Mouse (Mus musculus): ENCODE data around the gene Olfr819. TPM values are rescaled to one million over a fixed set of nuclear protein-coding genes. Genes with fewer than 3 reads are reported as not detected.
"Not testable (repeated sequence)": the region's sequence is repeated elsewhere in the genome, so short reads cannot be mapped to it uniquely, and the experiment has no call there.

The Olfr819 gene
- polyA plus RNA-seq (2012; ENCODE audit: insufficient read depth, low replicate concordance): not detected in 2 replicates

DNA sequence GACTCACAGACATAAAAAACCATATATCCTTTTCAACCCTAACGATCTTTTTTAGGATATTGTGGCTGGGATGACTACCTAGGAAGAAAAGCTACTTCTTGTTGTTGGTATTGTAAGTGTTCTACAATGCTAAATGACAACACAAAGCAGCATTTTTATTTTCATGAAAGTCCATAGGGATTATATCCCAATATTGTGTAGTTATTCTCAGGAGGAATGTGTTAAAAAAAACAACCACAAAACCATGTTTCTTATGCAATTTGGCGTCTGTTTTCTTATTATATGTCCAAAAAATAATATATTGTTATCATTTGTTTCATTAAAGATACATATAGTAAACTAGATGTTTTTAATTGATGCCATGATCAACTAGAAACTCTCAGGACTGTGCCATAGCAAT, at the start of gene Olfr819:
Gene Olfr819, minus strand, starts transcription at position 101 of the 400 bp plus-strand sequence.
- H3K27me3 ChIP-seq (replicated peaks); H3K4me3 ChIP-seq (replicated peaks); H3K9me3 ChIP-seq; H3K36me3 ChIP-seq (replicated peaks; ENCODE audit: low read length); H3K4me1 ChIP-seq: not testable (repeated sequence)

- no peak for TF ChIP-seq GATA1 (IDR thresholded peaks at IDR 0.05; ENCODE audit: borderline replicate concordance, low read length)
- Histone ChIP-seq H3K36me3 (replicated peaks; ENCODE audit: low read length) (no peaks in the 10 kb centered on the region), H3K27me3 (replicated peaks) (no peaks in the 10 kb centered on the region), H3K4me1 (no peaks in the 10 kb centered on the region), H3K4me3 (replicated peaks) (no peak within 1 kb of the TSS), H3K9me3 (no peaks in the 10 kb centered on the region)
Observed at GRCm38 (mm10) chr10:130012321-130012720, 45.3 kb upstream of the Olfr819 start, which contains the start of gene Olfr820. TSS of gene Olfr820 (plus strand) at chr10:130012621.

GRCm38 (mm10) chr10:130005366-130005765, 38.3 kb upstream of the Olfr819 start:
- H3K4me3 ChIP-seq (replicated peaks): not testable (repeated sequence)

DNA sequence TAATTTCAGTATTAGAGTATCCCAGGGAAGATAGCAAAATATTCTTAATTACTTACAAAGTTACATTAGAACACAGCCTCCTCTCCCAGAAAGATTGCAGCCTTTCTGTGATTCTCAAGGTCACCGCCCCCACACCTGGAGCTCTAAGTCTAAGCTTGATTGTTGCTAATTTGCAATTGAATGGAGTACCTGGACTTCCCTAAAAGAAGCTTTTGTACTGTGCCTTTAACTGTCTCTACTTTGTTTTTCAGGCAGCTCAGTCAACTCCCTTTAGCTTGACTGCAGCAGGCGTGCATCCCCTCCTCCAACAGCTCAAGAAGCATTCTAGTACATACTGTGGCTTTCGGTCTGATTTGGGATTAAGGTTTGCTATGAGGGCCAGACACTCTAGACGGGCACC, 37.0 kb upstream of the Olfr819 start:
- H3K9me3 ChIP-seq; H3K27me3 ChIP-seq (replicated peaks); H3K4me3 ChIP-seq (replicated peaks); H3K36me3 ChIP-seq (replicated peaks; ENCODE audit: low read length); H3K4me1 ChIP-seq: not testable (repeated sequence)

More at GRCm38 (mm10) chr10:130005366-130005765, 38.3 kb upstream of the Olfr819 start:
- H3K27me3 ChIP-seq (replicated peaks); H3K36me3 ChIP-seq (replicated peaks; ENCODE audit: low read length); H3K9me3 ChIP-seq; H3K4me1 ChIP-seq: not testable (repeated sequence)

DNA sequence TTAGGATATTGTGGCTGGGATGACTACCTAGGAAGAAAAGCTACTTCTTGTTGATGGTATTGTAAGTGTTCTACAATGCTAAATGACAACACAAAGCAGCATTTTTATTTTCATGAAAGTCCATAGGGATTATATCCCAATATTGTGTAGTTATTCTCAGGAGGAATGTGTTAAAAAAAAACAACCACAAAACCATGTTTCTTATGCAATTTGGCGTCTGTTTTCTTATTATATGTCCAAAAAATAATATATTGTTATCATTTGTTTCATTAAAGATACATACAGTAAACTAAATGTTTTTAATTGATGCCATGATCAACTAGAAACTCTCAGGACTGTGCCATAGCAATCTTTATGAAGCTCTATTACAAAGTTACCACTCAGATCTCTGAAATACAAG, 17.9 kb upstream of the Olfr819 start, which contains the start of gene Gm10310:
Gene Gm10310, minus strand, starts transcription at position 101 of the 400 bp plus-strand sequence.
- not testable (repeated sequence) for H3K4me3 ChIP-seq (replicated peaks); H3K27me3 ChIP-seq (replicated peaks); H3K9me3 ChIP-seq; H3K4me1 ChIP-seq; H3K36me3 ChIP-seq (replicated peaks; ENCODE audit: low read length)

- not testable (repeated sequence) for H3K36me3 ChIP-seq (replicated peaks; ENCODE audit: low read length); H3K27me3 ChIP-seq (replicated peaks); H3K4me3 ChIP-seq (replicated peaks); H3K4me1 ChIP-seq; H3K9me3 ChIP-seq
Observed at GRCm38 (mm10) chr10:129981867-129982266, 14.8 kb upstream of the Olfr819 start.

- not testable (repeated sequence) for H3K4me1 ChIP-seq; H3K36me3 ChIP-seq (replicated peaks; ENCODE audit: low read length); H3K4me3 ChIP-seq (replicated peaks); H3K27me3 ChIP-seq (replicated peaks); H3K9me3 ChIP-seq
Observed at GRCm38 (mm10) chr10:129976040-129976439, 9.0 kb upstream of the Olfr819 start, which contains the start of gene Olfr247. TSS of gene Olfr247 (minus strand) at chr10:129976140.

GRCm38 (mm10) chr10:129972994-129973393, 5.9 kb upstream of the Olfr819 start:
- H3K36me3 ChIP-seq (replicated peaks; ENCODE audit: low read length); H3K4me3 ChIP-seq (replicated peaks); H3K9me3 ChIP-seq; H3K27me3 ChIP-seq (replicated peaks); H3K4me1 ChIP-seq: not testable (repeated sequence)

DNA sequence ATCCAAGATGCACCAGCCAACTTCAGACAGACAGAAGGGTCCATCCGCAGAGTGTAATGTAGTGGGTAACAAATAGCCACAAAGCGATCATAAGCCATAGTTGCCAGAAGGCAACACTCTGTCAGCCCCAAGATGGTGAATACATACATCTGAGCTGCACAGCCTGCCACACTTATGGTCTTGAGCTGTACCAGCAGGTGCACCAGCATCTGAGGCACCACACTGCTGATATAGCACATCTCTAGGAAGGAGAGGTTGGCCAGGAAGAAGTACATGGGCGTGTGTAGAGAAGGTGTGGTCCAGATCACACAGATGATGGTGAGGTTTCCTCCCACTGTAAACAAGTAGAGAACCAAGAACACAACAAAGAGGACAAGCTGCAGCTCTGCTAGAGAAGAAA, 834 bp downstream of the Olfr819 start:
- not testable (repeated sequence) for H3K9me3 ChIP-seq; H3K36me3 ChIP-seq (replicated peaks; ENCODE audit: low read length); H3K4me1 ChIP-seq; H3K27me3 ChIP-seq (replicated peaks); H3K4me3 ChIP-seq (replicated peaks)

DNA sequence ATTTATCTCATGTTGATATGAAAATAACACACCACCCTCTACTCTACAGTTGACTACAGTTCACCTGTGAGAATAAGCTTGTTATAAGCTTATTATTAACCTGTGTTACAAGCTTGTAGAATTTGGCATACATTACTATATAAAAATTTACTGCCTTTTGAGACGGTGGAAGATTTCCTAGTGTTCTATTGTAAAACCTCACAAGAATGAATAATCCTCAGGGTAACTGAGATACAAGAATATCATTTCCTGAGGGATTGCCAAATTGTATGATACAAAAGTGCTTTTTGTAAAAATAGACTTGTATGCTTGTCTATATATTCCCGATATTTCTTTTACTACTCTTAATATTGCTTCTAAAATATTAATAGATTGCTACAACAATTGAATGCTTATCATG, 18.1 kb downstream of the Olfr819 start, which contains the start of gene Olfr818:
Gene Olfr818, minus strand, starts transcription at position 101 of the 400 bp plus-strand sequence.
- H3K9me3 ChIP-seq: no peaks in the 10 kb centered on the region
- H3K4me3 ChIP-seq (replicated peaks): no peak within 1 kb of the TSS
- TF ChIP-seq GATA1 (IDR thresholded peaks at IDR 0.05; ENCODE audit: borderline replicate concordance, low read length) (no peak), FLI1 (IDR thresholded peaks at IDR 0.05; ENCODE audit: low read length) (no peak)
- no peaks in the 10 kb centered on the region for H3K36me3 ChIP-seq (replicated peaks; ENCODE audit: low read length)
- H3K27me3 ChIP-seq (replicated peaks): no peaks in the 10 kb centered on the region
- H3K4me1 ChIP-seq: no peaks in the 10 kb centered on the region

DNA sequence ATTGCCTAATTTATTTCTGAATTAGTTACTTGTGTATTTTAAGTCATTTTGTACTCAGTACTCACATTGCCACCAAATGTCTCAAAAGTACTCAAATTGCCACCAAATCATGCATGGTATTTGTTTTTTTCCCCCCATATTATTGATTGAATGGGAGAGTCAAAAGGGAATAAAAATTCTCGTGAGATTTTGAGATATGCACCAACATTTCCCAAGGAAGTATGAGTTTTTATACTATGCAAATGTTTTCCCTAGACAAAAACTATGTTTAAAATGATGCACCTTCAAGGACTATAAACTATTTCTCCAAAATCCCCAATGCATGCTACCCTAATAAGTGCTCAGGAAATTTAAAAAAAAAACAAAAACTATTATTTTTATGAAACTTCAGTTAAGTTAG, 51.6 kb downstream of the Olfr819 start, which contains the start of gene Olfr816:
Gene Olfr816, minus strand, starts transcription at position 101 of the 400 bp plus-strand sequence.
- TF ChIP-seq FLI1 (IDR thresholded peaks at IDR 0.05; ENCODE audit: low read length) (no peak), GATA1 (IDR thresholded peaks at IDR 0.05; ENCODE audit: borderline replicate concordance, low read length) (no peak)
- H3K27me3 ChIP-seq (replicated peaks): no peaks in the 10 kb centered on the region
- peaks cover 12% of the 10 kb centered on the region; the same call in 1 of the 2 replicates for H3K9me3 ChIP-seq
- H3K36me3 ChIP-seq (replicated peaks; ENCODE audit: low read length): no peaks in the 10 kb centered on the region
- no peaks in the 10 kb centered on the region for H3K4me1 ChIP-seq
- no peak within 1 kb of the TSS for H3K4me3 ChIP-seq (replicated peaks)

Other genes starting within 250 kb of the Olfr819 start
- gene Olfr805, start 237.9 kb downstream of the Olfr819 start, polyA plus RNA-seq (2012; ENCODE audit: insufficient read depth, low replicate concordance): not detected in 2 replicates
- gene Olfr806, start 225.3 kb downstream of the Olfr819 start, polyA plus RNA-seq (2012; ENCODE audit: insufficient read depth, low replicate concordance): not detected in 2 replicates
- not detected in 2 replicates for gene Olfr807, start 209.5 kb downstream of the Olfr819 start, polyA plus RNA-seq (2012; ENCODE audit: insufficient read depth, low replicate concordance)
- gene Olfr808, start 201.8 kb downstream of the Olfr819 start, polyA plus RNA-seq (2012; ENCODE audit: insufficient read depth, low replicate concordance): not detected in 2 replicates
- gene Olfr809, start 192.6 kb downstream of the Olfr819 start, polyA plus RNA-seq (2012; ENCODE audit: insufficient read depth, low replicate concordance): 0.07 TPM in 1 of 2 replicates, not detected in the other
- not detected in 2 replicates for gene Olfr810, start 172.3 kb downstream of the Olfr819 start, polyA plus RNA-seq (2012; ENCODE audit: insufficient read depth, low replicate concordance)
- not detected in 2 replicates for gene Olfr811, start 162.9 kb downstream of the Olfr819 start, polyA plus RNA-seq (2012; ENCODE audit: insufficient read depth, low replicate concordance)
- gene Olfr812, start 121.2 kb downstream of the Olfr819 start, polyA plus RNA-seq (2012; ENCODE audit: insufficient read depth, low replicate concordance): not detected in 2 replicates
- not detected in 2 replicates for gene Olfr813, start 111.9 kb downstream of the Olfr819 start, polyA plus RNA-seq (2012; ENCODE audit: insufficient read depth, low replicate concordance)
- gene Olfr814, start 87.4 kb downstream of the Olfr819 start, polyA plus RNA-seq (2012; ENCODE audit: insufficient read depth, low replicate concordance): 0.03 TPM in 1 of 2 replicates, not detected in the other
- not detected in 2 replicates for gene Olfr815, start 61.4 kb downstream of the Olfr819 start, polyA plus RNA-seq (2012; ENCODE audit: insufficient read depth, low replicate concordance)
- not detected in 2 replicates for gene Olfr816, start 51.7 kb downstream of the Olfr819 start, polyA plus RNA-seq (2012; ENCODE audit: insufficient read depth, low replicate concordance)
- not detected in 2 replicates for gene Olfr818, start 18.2 kb downstream of the Olfr819 start, polyA plus RNA-seq (2012; ENCODE audit: insufficient read depth, low replicate concordance)
- not detected in 2 replicates for gene Olfr247, start 8.9 kb upstream of the Olfr819 start, polyA plus RNA-seq (2012; ENCODE audit: insufficient read depth, low replicate concordance)
- not detected in 2 replicates for gene Gm10310, start 17.8 kb upstream of the Olfr819 start, polyA plus RNA-seq (2012; ENCODE audit: insufficient read depth, low replicate concordance)
- gene Olfr820, start 45.4 kb upstream of the Olfr819 start, polyA plus RNA-seq (2012; ENCODE audit: insufficient read depth, low replicate concordance): not detected in 2 replicates
- not detected in 2 replicates for gene Olfr821, start 63.1 kb upstream of the Olfr819 start, polyA plus RNA-seq (2012; ENCODE audit: insufficient read depth, low replicate concordance)
- not detected in 2 replicates for gene Olfr822, start 103.9 kb upstream of the Olfr819 start, polyA plus RNA-seq (2012; ENCODE audit: insufficient read depth, low replicate concordance)
- gene Olfr823, start 148.1 kb upstream of the Olfr819 start, polyA plus RNA-seq (2012; ENCODE audit: insufficient read depth, low replicate concordance): not detected in 2 replicates
- gene Olfr824, start 162.7 kb upstream of the Olfr819 start, polyA plus RNA-seq (2012; ENCODE audit: insufficient read depth, low replicate concordance): not detected in 2 replicates
- gene Olfr825, start 199.5 kb upstream of the Olfr819 start, polyA plus RNA-seq (2012; ENCODE audit: insufficient read depth, low replicate concordance): 0.47 TPM in 1 of 2 replicates, not detected in the other
- gene Olfr826, start 216.9 kb upstream of the Olfr819 start, polyA plus RNA-seq (2012; ENCODE audit: insufficient read depth, low replicate concordance): not detected in 2 replicates
- gene Olfr827, start 247.1 kb upstream of the Olfr819 start, polyA plus RNA-seq (2012; ENCODE audit: insufficient read depth, low replicate concordance): not detected in 2 replicates